Mouse (Mus musculus) E14TG2a.4 (cell line): Measurements from ENCODE around the gene Hist1h2be.

ENCODE experiments used
- H3K27me3 ChIP-seq: 2 replicates; pipeline ENCODE4 v1.6.1; 2014; ENCODE audit warnings: low read length, control low read depth; ENCODE audit not compliant: insufficient read depth
- H3K36me3 ChIP-seq: 2 replicates; pipeline ENCODE4 v1.6.1; 2014; ENCODE audit warnings: low read length, control low read depth; ENCODE audit not compliant: insufficient read depth
- H3K4me1 ChIP-seq: replicated peaks from 2 replicates; pipeline ENCODE4 v1.6.1; 2014; ENCODE audit warnings: low read depth, low read length, control low read depth
- H3K4me3 ChIP-seq: replicated peaks from 2 replicates; pipeline ENCODE4 v1.5.1; 2014; ENCODE audit warnings: mild to moderate bottlenecking, low read length
- H3K9me3 ChIP-seq: 2 replicates; pipeline ENCODE4 v1.6.1; 2014; ENCODE audit warnings: low read length, control low read depth
- CTCF ChIP-seq: conservative IDR thresholded peaks from 2 replicates; pipeline ENCODE4 v1.5.1; 2014; ENCODE audit warnings: low read length
- NANOG ChIP-seq: IDR thresholded peaks from 2 replicates; pipeline ENCODE4 v1.6.1; 2014; ENCODE audit warnings: borderline replicate concordance, low read length, mixed read lengths
- POU5F1 ChIP-seq: IDR thresholded peaks from 2 replicates; pipeline ENCODE4 v1.6.1; 2014; ENCODE audit warnings: low read length, borderline replicate concordance

Gene Hist1h2be

DNA sequence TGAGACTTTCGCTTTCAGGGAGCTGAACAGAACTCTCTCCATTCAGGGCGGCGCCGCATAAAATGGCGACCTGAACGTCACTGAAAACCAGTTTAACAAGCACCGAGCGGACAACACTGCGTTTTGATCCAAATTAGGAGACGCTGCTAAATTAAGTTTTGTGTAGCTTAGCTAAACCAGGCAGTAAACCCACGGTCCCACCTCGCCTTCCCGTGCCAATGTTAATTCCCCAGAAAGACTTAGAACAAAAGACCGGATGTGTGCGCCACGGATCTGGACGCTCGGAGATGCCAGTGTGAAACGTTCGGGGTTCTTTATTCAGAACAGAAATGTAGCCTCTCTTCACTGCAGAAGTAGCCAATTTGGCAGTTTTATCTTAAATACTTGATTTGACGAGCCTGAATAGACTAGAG, 35.9 kb downstream of the Hist1h2be start:
- peaks cover 61% of the 10 kb centered on the region for H3K4me1 ChIP-seq
- TF ChIP-seq CTCF (no peak), NANOG (no peak), POU5F1 (no peak)
- H3K27me3 ChIP-seq: no peaks in the 10 kb centered on the region
- H3K4me3 ChIP-seq: peak overlapping the region; percentile 70
- no peaks in the 10 kb centered on the region for H3K36me3 ChIP-seq
- H3K9me3 ChIP-seq: no peaks in the 10 kb centered on the region

DNA sequence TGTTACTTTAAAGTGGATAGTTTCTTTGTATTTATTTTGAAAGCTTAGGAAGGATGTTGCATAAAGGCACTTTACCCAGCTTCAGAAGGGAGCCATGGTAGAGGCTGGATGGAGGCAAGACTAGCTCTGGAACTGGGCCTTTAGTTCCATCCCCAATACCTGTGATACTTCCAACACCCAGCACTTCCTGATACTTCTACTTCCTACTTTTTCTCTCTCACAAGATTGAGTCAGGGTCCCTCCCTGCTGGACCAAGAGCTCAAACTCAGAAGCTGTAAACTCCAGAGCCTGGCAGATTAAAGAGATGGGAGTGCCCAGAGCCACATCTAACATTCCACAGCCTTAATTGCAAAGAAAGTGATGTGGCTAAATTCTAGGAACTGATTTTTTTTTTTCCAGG, 36.6 kb downstream of the Hist1h2be start:
- no peaks in the 10 kb centered on the region for H3K9me3 ChIP-seq
- peak overlapping the region; percentile 70 for H3K4me3 ChIP-seq
- H3K36me3 ChIP-seq: no peaks in the 10 kb centered on the region
- H3K27me3 ChIP-seq: no peaks in the 10 kb centered on the region
- TF ChIP-seq POU5F1 (no peak), CTCF (no peak), NANOG (no peak)
- peaks cover 61% of the 10 kb centered on the region for H3K4me1 ChIP-seq

DNA sequence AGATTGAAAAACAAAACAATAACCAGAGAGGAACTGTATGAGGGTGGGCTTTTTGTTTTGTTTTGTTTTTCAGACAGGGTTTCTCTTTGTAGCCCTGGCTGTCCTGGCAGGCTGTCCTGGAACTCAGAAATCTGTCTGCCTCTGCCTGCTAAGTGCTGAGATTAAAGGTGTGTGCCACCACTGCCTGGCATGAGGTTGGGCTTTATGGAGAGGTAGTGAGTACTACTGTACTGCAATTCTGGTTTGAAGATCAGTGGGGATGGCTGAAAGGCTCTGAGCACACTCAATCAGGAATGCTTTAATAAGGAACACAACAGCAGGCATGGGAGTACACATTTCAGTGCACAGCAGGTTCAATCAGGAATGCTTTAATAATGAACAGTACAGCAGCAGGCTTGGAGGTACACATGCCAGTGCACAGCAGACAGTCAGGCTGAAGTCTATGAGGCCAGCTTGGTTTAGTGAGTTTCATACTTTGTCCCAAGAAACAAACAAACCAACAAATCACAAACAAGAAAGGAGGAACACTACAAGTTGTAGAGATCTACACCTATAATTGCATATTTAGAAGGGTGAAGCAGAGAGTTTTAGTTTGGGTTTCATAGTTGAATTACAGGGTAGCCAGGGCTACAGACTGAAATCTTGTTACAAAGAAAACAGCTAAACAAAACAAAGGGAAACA, 37.4 kb downstream of the Hist1h2be start:
- Histone ChIP-seq H3K4me3 (peak overlapping the region; percentile 80; the same call in 1 of the 2 replicates), H3K4me1 (peaks cover 53% of the 10 kb centered on the region), H3K36me3 (no peaks in the 10 kb centered on the region), H3K27me3 (no peaks in the 10 kb centered on the region), H3K9me3 (no peaks in the 10 kb centered on the region)
- TF ChIP-seq CTCF (no peak), NANOG (no peak), POU5F1 (no peak)

DNA sequence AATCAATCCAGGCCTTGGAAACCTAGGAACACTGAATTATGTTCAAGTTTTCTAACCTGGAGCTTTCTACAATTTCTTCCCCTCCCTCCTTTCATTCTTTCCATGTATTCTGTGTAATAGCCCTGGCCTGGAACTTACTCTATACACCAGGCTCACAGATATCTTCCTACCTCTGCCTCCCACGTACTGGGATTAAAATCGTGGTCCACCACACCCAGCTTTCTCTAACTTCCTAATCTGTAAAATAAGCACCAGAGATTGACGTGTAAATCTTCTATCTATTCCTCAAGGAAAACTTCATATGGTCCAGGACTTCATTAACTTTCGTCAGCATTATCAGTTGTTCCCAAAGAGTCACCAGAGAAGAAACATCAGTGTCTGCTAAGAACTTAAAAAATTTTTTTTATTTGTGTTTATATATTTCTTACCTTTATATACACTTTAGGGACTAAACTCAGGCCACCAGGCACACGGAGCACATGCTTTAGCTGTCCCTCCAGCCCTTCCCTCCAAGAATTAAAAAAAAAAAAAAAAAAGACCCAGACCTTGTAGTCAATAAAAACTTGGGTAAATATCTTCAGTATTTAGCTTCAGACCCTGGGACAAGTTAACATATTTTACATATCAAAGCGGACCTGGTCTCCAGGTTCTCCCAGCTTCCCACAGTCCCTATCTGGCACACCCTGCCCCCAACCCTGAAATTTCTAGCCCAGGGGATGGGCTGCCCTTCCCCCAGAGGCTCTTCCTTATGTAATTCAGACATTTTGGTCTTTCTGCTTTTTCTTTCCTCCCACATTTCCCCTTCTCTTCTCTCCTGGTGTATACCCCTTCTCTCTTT, 38.5 kb downstream of the Hist1h2be start:
- Histone ChIP-seq H3K27me3 (no peaks in the 10 kb centered on the region), H3K9me3 (no peaks in the 10 kb centered on the region), H3K4me3 (peak overlapping the region; percentile 80), H3K4me1 (peaks cover 45% of the 10 kb centered on the region), H3K36me3 (no peaks in the 10 kb centered on the region)
- TF ChIP-seq NANOG (no peak), POU5F1 (no peak), CTCF (no peak)

DNA sequence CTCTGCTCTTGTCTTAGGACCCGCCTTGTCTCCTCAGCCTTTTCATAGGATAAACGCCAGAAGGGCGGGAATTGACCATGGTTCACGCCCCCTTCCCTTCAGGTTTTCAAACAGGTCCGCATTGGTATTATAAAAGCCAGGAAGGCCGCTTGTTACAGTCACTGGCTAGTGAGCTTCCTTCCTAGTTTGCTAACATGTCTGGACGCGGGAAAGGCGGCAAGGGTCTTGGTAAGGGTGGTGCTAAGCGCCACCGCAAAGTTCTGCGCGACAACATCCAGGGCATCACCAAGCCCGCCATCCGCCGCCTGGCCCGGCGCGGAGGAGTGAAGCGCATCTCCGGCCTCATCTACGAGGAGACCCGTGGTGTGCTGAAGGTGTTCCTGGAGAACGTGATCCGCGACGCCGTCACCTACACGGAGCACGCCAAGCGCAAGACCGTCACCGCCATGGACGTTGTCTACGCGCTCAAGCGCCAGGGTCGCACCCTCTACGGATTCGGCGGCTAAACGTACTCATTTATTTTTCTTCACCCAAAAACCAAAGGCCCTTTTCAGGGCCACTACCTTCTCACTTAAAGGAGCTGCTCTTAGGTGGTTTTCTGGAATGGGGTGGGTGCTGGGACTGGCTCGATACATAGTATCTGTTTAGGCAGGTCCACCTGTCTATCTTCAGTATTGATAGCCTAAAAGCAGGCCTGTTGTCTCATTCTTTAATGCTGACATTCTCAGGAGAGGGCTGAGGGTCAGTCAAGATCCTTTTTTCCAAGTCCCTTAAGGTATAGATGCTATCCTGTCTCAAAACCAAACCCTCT, 39.3 kb downstream of the Hist1h2be start, which contains the start of gene Hist1h4d:
Hist1h4d (plus strand) TSS at position 191 of the 811 bp plus-strand sequence.
- Histone ChIP-seq H3K36me3 (no peaks in the 10 kb centered on the region), H3K4me3 (peak within 1 kb of the TSS; percentile 80), H3K27me3 (no peaks in the 10 kb centered on the region), H3K4me1 (peaks cover 47% of the 10 kb centered on the region), H3K9me3 (no peaks in the 10 kb centered on the region)
- no peak for TF ChIP-seq POU5F1
- no peak for TF ChIP-seq CTCF
- TF ChIP-seq NANOG: no peak

DNA sequence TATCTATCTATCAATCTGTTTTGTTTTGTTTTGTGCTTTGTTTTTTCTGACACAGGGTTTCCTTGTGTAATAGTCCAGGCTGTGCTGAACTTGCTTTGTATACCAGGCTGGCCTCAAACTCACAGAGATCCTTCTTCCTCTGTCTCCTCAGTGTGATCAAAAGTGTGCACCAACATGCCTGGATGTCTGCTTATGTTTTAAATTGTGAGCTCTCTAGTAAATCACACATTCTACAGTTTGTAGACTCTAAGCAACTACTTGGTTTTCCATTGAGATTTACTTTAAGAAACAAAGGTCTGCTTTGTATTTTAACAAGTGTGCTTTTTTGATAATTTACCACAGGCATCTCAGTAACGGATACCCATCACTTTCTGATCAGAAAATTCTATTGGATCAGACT, 43.1 kb downstream of the Hist1h2be start:
- no peaks in the 10 kb centered on the region for H3K27me3 ChIP-seq
- no peak overlapping the region for H3K4me3 ChIP-seq
- no peaks in the 10 kb centered on the region for H3K9me3 ChIP-seq
- no peaks in the 10 kb centered on the region for H3K36me3 ChIP-seq
- H3K4me1 ChIP-seq: peaks cover 33% of the 10 kb centered on the region
- no peak for TF ChIP-seq NANOG
- TF ChIP-seq CTCF: no peak
- TF ChIP-seq POU5F1: no peak

DNA sequence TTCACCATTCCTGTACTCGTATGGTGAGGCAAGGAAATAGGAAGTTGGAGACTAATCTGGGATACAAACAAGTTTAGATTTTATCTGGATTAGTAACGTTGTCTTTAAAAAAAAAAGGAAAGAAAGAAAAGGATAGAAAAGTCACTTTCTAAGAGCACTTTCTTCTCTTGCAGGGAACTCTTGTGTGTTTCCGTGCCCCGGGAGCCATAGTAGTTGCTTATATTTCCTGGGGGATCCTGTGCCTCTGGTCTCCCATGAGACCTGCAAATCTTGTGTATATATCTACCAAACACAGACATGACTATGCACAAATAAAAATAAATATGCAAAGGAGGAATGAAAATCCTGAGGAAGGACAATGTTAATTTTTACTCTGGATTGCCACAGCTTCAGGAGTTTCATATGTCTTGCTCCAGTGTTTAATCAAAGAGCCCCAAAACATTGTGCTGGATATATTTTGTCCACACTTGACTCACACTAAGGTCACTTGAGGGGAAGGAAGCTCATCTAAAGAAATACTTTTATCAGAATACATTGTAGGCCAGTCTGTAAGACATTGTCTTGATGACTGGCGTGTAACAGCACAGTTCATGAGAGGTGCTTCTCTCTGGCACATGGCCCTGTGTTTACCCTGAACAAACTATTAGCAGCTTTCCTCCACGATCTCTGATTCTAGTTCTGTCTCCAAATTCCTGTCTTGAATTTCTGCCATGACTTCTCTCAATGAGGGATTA, 43.9 kb downstream of the Hist1h2be start:
- no peak for TF ChIP-seq NANOG
- no peak for TF ChIP-seq POU5F1
- no peak for TF ChIP-seq CTCF
- H3K4me3 ChIP-seq: peak overlapping the region; percentile 78
- no peaks in the 10 kb centered on the region for H3K36me3 ChIP-seq
- H3K9me3 ChIP-seq: no peaks in the 10 kb centered on the region
- no peaks in the 10 kb centered on the region for H3K27me3 ChIP-seq
- peaks cover 34% of the 10 kb centered on the region for H3K4me1 ChIP-seq
